Mouse (Mus musculus): Measurements from ENCODE around the gene Cysrt1. TPM values are rescaled to one million over a fixed set of nuclear protein-coding genes. Genes with fewer than 3 reads are reported as not detected.

Gene Cysrt1
- polyA plus RNA-seq, 1 experiment from 2014 or later: not detected

GRCm38 (mm10) chr2:25278928-25279882 is 37.0 kb upstream of the Cysrt1 start:
- Histone ChIP-seq H3K4me1 (no peaks in the 10 kb centered on the region), H3K27ac (no peak overlapping the region), H3K9ac (no peak overlapping the region), H3K36me3 (peaks cover 93% of the 10 kb centered on the region), H3K4me2 (replicated peaks) (no peak overlapping the region), H3K9me3 (no peaks in the 10 kb centered on the region), H3K4me3 (no peak overlapping the region), H3K27me3 (no peaks in the 10 kb centered on the region)
- 65% methylated on average over 13 of the region's 13 CpGs for WGBS
- ATAC-seq (ENCODE audit: insufficient number of reproducible peaks, insufficient read depth, low FRiP score, low TSS enrichment): no peak

GRCm38 (mm10) chr2:25273010-25273409 is 30.8 kb upstream of the Cysrt1 start:
- Histone ChIP-seq H3K36me3 (peaks cover 66% of the 10 kb centered on the region), H3K9me3 (no peaks in the 10 kb centered on the region), H3K27ac (no peak overlapping the region), H3K4me1 (peaks cover 21% of the 10 kb centered on the region), H3K9ac (peak overlapping the region; percentile 86), H3K4me3 (peak overlapping the region; percentile 94), H3K27me3 (no peaks in the 10 kb centered on the region), H3K4me2 (replicated peaks) (peak overlapping the region; percentile 97)
- no peak for ATAC-seq (ENCODE audit: insufficient number of reproducible peaks, insufficient read depth, low FRiP score, low TSS enrichment)
- 36% methylated on average over 16 of the region's 16 CpGs for WGBS

- peak; percentile 36; the same call in 1 of the 2 replicates for ATAC-seq (ENCODE audit: insufficient number of reproducible peaks, insufficient read depth, low FRiP score, low TSS enrichment)
- H3K27ac ChIP-seq: 0 out of 2 replicates have a peak overlapping the region, but pooled peaks have one; percentile 82
- WGBS: under 1% methylated on average over 29 of the region's 29 CpGs
These were observed 30.3 kb upstream of the Cysrt1 start for GRCm38 (mm10) chr2:25272515-25272914.

GRCm38 (mm10) chr2:25271827-25272511 is 29.7 kb upstream of the Cysrt1 start, which contains the start of the genes Ssna1 and Anapc2:
TSS of gene Ssna1 (minus strand) at chr2:25272438.
TSS of gene Anapc2 (plus strand) at chr2:25272478.
- WGBS: 1% methylated on average over 55 of the region's 55 CpGs
- Histone ChIP-seq H3K27ac (peak within 1 kb of the TSS; percentile 82), H3K4me3 (peak within 1 kb of the TSS; percentile 94), H3K36me3 (peaks cover 59% of the 10 kb centered on the region), H3K9me3 (no peaks in the 10 kb centered on the region), H3K4me2 (replicated peaks) (peak within 1 kb of the TSS; percentile 97), H3K9ac (peak within 1 kb of the TSS; percentile 86), H3K27me3 (no peaks in the 10 kb centered on the region), H3K4me1 (peaks cover 23% of the 10 kb centered on the region)
- peak; percentile 92 for ATAC-seq (ENCODE audit: insufficient number of reproducible peaks, insufficient read depth, low FRiP score, low TSS enrichment)

More at GRCm38 (mm10) chr2:25272515-25272914, 30.3 kb upstream of the Cysrt1 start:
- Histone ChIP-seq H3K9me3 (no peaks in the 10 kb centered on the region), H3K9ac (peak overlapping the region; percentile 86), H3K27me3 (no peaks in the 10 kb centered on the region), H3K4me3 (peak overlapping the region; percentile 94), H3K4me2 (replicated peaks) (peak overlapping the region; percentile 97), H3K36me3 (peaks cover 61% of the 10 kb centered on the region), H3K4me1 (peaks cover 21% of the 10 kb centered on the region)

GRCm38 (mm10) chr2:25267746-25268309 is 25.6 kb upstream of the Cysrt1 start:
- Histone ChIP-seq H3K4me3 (no peak overlapping the region), H3K4me2 (replicated peaks) (no peak overlapping the region), H3K36me3 (peaks cover 32% of the 10 kb centered on the region), H3K27ac (no peak overlapping the region), H3K9ac (no peak overlapping the region), H3K4me1 (peaks cover 46% of the 10 kb centered on the region), H3K9me3 (no peaks in the 10 kb centered on the region), H3K27me3 (peaks cover 23% of the 10 kb centered on the region)
- WGBS: 70% methylated on average over 4 of the region's 4 CpGs
- ATAC-seq (ENCODE audit: insufficient number of reproducible peaks, insufficient read depth, low FRiP score, low TSS enrichment): no peak

- H3K9ac ChIP-seq: no peak overlapping the region
- H3K4me1 ChIP-seq: peaks cover 46% of the 10 kb centered on the region
- ATAC-seq (ENCODE audit: insufficient number of reproducible peaks, insufficient read depth, low FRiP score, low TSS enrichment): no peak
- peaks cover 32% of the 10 kb centered on the region for H3K36me3 ChIP-seq
- no peaks in the 10 kb centered on the region for H3K9me3 ChIP-seq
- H3K4me2 ChIP-seq (replicated peaks): no peak overlapping the region
- peaks cover 23% of the 10 kb centered on the region for H3K27me3 ChIP-seq
- H3K4me3 ChIP-seq: no peak overlapping the region
- H3K27ac ChIP-seq: no peak overlapping the region
These were observed 25.0 kb upstream of the Cysrt1 start for GRCm38 (mm10) chr2:25267241-25267640.

- 57% methylated on average over 2 of the region's 2 CpGs for WGBS
- Histone ChIP-seq H3K4me2 (replicated peaks) (0 out of 2 replicates have a peak overlapping the region, but pooled peaks have one; percentile 3), H3K4me3 (no peak overlapping the region), H3K36me3 (peaks cover 32% of the 10 kb centered on the region), H3K27ac (no peak overlapping the region), H3K4me1 (peaks cover 46% of the 10 kb centered on the region), H3K9me3 (no peaks in the 10 kb centered on the region), H3K27me3 (peaks cover 23% of the 10 kb centered on the region), H3K9ac (no peak overlapping the region)
- ATAC-seq (ENCODE audit: insufficient number of reproducible peaks, insufficient read depth, low FRiP score, low TSS enrichment): no peak
These were observed 24.5 kb upstream of the Cysrt1 start for GRCm38 (mm10) chr2:25266720-25267119.

- Histone ChIP-seq H3K27me3 (peaks cover 23% of the 10 kb centered on the region), H3K4me3 (no peak overlapping the region), H3K9me3 (no peaks in the 10 kb centered on the region), H3K4me2 (replicated peaks) (0 out of 2 replicates have a peak overlapping the region, but pooled peaks have one; percentile 3), H3K36me3 (peaks cover 32% of the 10 kb centered on the region), H3K27ac (no peak overlapping the region), H3K9ac (no peak overlapping the region), H3K4me1 (peaks cover 40% of the 10 kb centered on the region)
- 74% methylated on average over 6 of the region's 6 CpGs for WGBS
- ATAC-seq (ENCODE audit: insufficient number of reproducible peaks, insufficient read depth, low FRiP score, low TSS enrichment): no peak
These were observed 23.8 kb upstream of the Cysrt1 start for GRCm38 (mm10) chr2:25265897-25266656.

- peaks cover 23% of the 10 kb centered on the region for H3K27me3 ChIP-seq
- no peak for ATAC-seq (ENCODE audit: insufficient number of reproducible peaks, insufficient read depth, low FRiP score, low TSS enrichment)
- H3K27ac ChIP-seq: no peak overlapping the region
- peaks cover 34% of the 10 kb centered on the region for H3K4me1 ChIP-seq
- no peak overlapping the region for H3K4me2 ChIP-seq (replicated peaks)
- H3K9me3 ChIP-seq: no peaks in the 10 kb centered on the region
- peaks cover 20% of the 10 kb centered on the region for H3K36me3 ChIP-seq
- H3K4me3 ChIP-seq: no peak overlapping the region
- H3K9ac ChIP-seq: no peak overlapping the region
- 59% methylated on average over 3 of the region's 3 CpGs for WGBS
These were observed 22.6 kb upstream of the Cysrt1 start for GRCm38 (mm10) chr2:25264851-25265250.

- Histone ChIP-seq H3K4me1 (peaks cover 34% of the 10 kb centered on the region), H3K4me2 (replicated peaks) (peak overlapping the region; percentile 98; the same call in 1 of the 2 replicates), H3K36me3 (peaks cover 14% of the 10 kb centered on the region), H3K4me3 (peak overlapping the region; percentile 58), H3K27ac (no peak overlapping the region), H3K9me3 (no peaks in the 10 kb centered on the region), H3K27me3 (peaks cover 23% of the 10 kb centered on the region), H3K9ac (0 out of 2 replicates have a peak overlapping the region, but pooled peaks have one; percentile 74)
- 80% methylated on average over 5 of the region's 5 CpGs for WGBS
- no peak for ATAC-seq (ENCODE audit: insufficient number of reproducible peaks, insufficient read depth, low FRiP score, low TSS enrichment)
These were observed 22.0 kb upstream of the Cysrt1 start for GRCm38 (mm10) chr2:25264286-25264660.

Data from embryonic facial prominence, embryonic 12.5 days (tissue).